Mouse (Mus musculus) E14TG2a.4 (cell line): ENCODE results near the gene Cxcr4.

Source experiments
- CTCF ChIP-seq: conservative IDR thresholded peaks from 2 replicates; pipeline ENCODE4 v1.5.1; 2014; ENCODE audit warnings: low read length
- POU5F1 ChIP-seq: IDR thresholded peaks from 2 replicates; pipeline ENCODE4 v1.6.1; 2014; ENCODE audit warnings: low read length, borderline replicate concordance

GRCm38 (mm10) chr1:128626144-128626678 is 34.1 kb upstream of the Cxcr4 start:
- TF ChIP-seq CTCF (no peak), POU5F1 (no peak)
